In the genomic region with DNA sequence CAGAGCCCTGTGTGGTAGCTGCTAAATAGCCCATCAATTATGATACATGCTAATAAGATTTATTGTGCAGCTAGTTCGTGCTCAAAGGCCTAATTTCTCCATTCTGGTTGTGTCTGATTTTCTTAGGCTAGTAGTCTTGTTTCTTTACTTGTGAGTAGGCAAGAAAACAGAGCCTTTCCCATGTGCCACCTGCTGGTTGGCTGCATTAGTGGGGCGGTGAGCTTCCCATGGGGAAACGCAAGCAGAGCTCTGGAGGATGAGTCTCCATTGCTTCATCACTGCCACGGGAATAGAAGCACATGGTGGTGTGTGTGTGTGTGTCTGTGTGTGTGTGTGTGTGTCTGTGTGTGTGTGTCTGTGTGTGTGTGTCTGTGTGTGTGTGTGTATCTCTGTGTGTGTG, we compare ENCODE assay signal across 9 mouse cellular contexts.
DNase-seq lines count a peak whose midpoint lies in the region; ATAC-seq and TF ChIP-seq lines count a peak whose summit lies in the region.
"Had no signal": no experiment of that assay in that cellular context is flagged by ENCODE, and none has a peak within 500 bp of the region (broad histone marks: within the 10 kb centered on the region; RNA-seq: fewer than 3 reads in every experiment).

No protein-coding gene starts in this region.

- H3K4me1 ChIP-seq in hindbrain, embryonic 12.5 days: 0 out of 2 replicates have a peak, but pooled peaks cover 6% of the 10 kb centered on the region
- H3K4me1 ChIP-seq in lung, postnatal 0 days (ENCODE audit: insufficient read depth, low read depth, low read length): no peaks in the 10 kb centered on the region

- no peaks in the 10 kb centered on the region for H3K36me3 ChIP-seq in hindbrain, embryonic 12.5 days
- H3K36me3 ChIP-seq in lung, postnatal 0 days (ENCODE audit: insufficient read depth, low read length): no peaks in the 10 kb centered on the region
- H3K36me3 ChIP-seq: neural tube, embryonic 13.5 days had no signal

- peak; percentile 38 for TF ChIP-seq CTCF in gastrocnemius, adult 2 months (IDR thresholded peaks at IDR 0.05)
- peak; percentile 61 for TF ChIP-seq CTCF in lung, postnatal 0 days (IDR thresholded peaks at IDR 0.05)

- H3K4me3 ChIP-seq in gastrocnemius, adult 2 months: no peak overlapping the region
- no peak overlapping the region for H3K4me3 ChIP-seq in hindbrain, embryonic 12.5 days
- no peak overlapping the region for H3K4me3 ChIP-seq in lung, postnatal 0 days (ENCODE audit: low read depth, low read length)
- H3K4me3 ChIP-seq: neural tube, embryonic 13.5 days had no signal

- no peaks in the 10 kb centered on the region for H3K9me3 ChIP-seq in hindbrain, embryonic 12.5 days (replicated peaks)
- H3K9me3 ChIP-seq in lung, postnatal 0 days (ENCODE audit: low read length): no peaks in the 10 kb centered on the region
- H3K9me3 ChIP-seq: neural tube, embryonic 13.5 days had no signal

- intact Hi-C loops in gastrocnemius, adult 2 months (cut with DNase I): no loop called here

- no peak for TF ChIP-seq EP300 in lung, postnatal 0 days (IDR thresholded peaks at IDR 0.05)

- DNase-seq in gastrocnemius, adult 2 months: peak; percentile 18
- DNase-seq in gastrocnemius, adult 18-20 months (ENCODE audit: low spot score): no peak
- DNase-seq in urinary bladder, postnatal 25 days (ENCODE audit: low spot score): peak; percentile 19
- DNase-seq in urinary bladder, adult 2 months (ENCODE audit: low spot score): no peak
- DNase-seq in lung, postnatal 0 days (ENCODE audit: low spot score): peak; percentile 23
- DNase-seq in thymus, postnatal 0 days (ENCODE audit: low spot score): no peak
- no peak for DNase-seq in thymus, postnatal 10 days (ENCODE audit: low spot score in 2 of 2)

- ATAC-seq in hindbrain, embryonic 12.5 days (ENCODE audit: low FRiP score): peak; percentile 37; the same call in 1 of the 2 replicates
- no peak for ATAC-seq in lung, postnatal 0 days

- no peaks in the 10 kb centered on the region for H3K27me3 ChIP-seq in hindbrain, embryonic 12.5 days
- H3K27me3 ChIP-seq in lung, postnatal 0 days (replicated peaks; ENCODE audit: insufficient read depth, low read length): no peaks in the 10 kb centered on the region
- H3K27me3 ChIP-seq: neural tube, embryonic 13.5 days had no signal

- no peak overlapping the region for H3K4me2 ChIP-seq in hindbrain, embryonic 12.5 days (replicated peaks)
- H3K4me2 ChIP-seq in lung, postnatal 0 days (replicated peaks; ENCODE audit: low read depth, low read length): no peak overlapping the region
- H3K4me2 ChIP-seq: neural tube, embryonic 13.5 days had no signal

- no peak overlapping the region for H3K9ac ChIP-seq in hindbrain, embryonic 12.5 days
- no peak overlapping the region for H3K9ac ChIP-seq in lung, postnatal 0 days (replicated peaks; ENCODE audit: low read depth)
- H3K9ac ChIP-seq: neural tube, embryonic 13.5 days had no signal

- 42% methylated on average over 4 of the region's 4 CpGs for WGBS in hindbrain, embryonic 12.5 days
- 68% methylated on average over 4 of the region's 4 CpGs for WGBS in lung, postnatal 0 days

- no peak overlapping the region for H3K27ac ChIP-seq in gastrocnemius, adult 2 months
- no peak overlapping the region for H3K27ac ChIP-seq in hindbrain, embryonic 12.5 days
- no peak overlapping the region for H3K27ac ChIP-seq in lung, postnatal 0 days (ENCODE audit: low read length)

Comparison
In these comparisons a context has a peak if more than half of its experiments do, and no peak if none do; other contexts are left out.
1. DNase-seq: peak in gastrocnemius, adult 2 months (single experiment), urinary bladder, postnatal 25 days (single experiment) and lung, postnatal 0 days (single experiment); none in gastrocnemius, adult 18-20 months (single experiment), urinary bladder, adult 2 months (single experiment), thymus, postnatal 0 days (single experiment) and thymus, postnatal 10 days (0 of 2).